Mouse (Mus musculus) midbrain, embryonic 13.5 days (tissue): ENCODE measurements around the gene Klk1b8. TPM values are rescaled to one million over a fixed set of nuclear protein-coding genes. Genes with fewer than 3 reads are reported as not detected.
"Not testable (repeated sequence)": the region's sequence is repeated elsewhere in the genome, so short reads cannot be mapped to it uniquely, and the experiment has no call there.

Source experiments
- ATAC-seq: fragments of 200-750 bp; cut with Nextera tagmentation; 2 replicates; pipeline ENCODE4 v1.8.0; 2017; ENCODE audit warnings: mild to moderate bottlenecking, moderate TSS enrichment, moderate library complexity
- H3K27ac ChIP-seq: fragments of 300-500 bp; sonication (generic); 2 replicates; pipeline ENCODE4 v1.5.1; 2015; ENCODE audit warnings: inconsistent platforms, mild to moderate bottlenecking, moderate library complexity
- H3K27me3 ChIP-seq: fragments of 300-500 bp; sonication (generic); 2 replicates; pipeline ENCODE4 v1.6.1; 2015; ENCODE audit warnings: mild to moderate bottlenecking, inconsistent platforms
- H3K36me3 ChIP-seq: fragments of 300-500 bp; sonication (generic); 2 replicates; pipeline ENCODE4 v1.6.1; 2015; ENCODE audit warnings: mild to moderate bottlenecking, inconsistent platforms
- H3K4me1 ChIP-seq: fragments of 300-500 bp; sonication (generic); replicated peaks from 2 replicates; pipeline ENCODE4 v1.6.1; 2015; ENCODE audit warnings: inconsistent platforms
- H3K4me2 ChIP-seq: fragments of 300-500 bp; sonication (generic); replicated peaks from 2 replicates; pipeline ENCODE4 v1.6.1; 2015; ENCODE audit warnings: moderate library complexity, mild to moderate bottlenecking, inconsistent platforms
- H3K4me3 ChIP-seq: fragments of 300-500 bp; sonication (generic); replicated peaks from 2 replicates; pipeline ENCODE4 v1.5.1; 2015; ENCODE audit warnings: mild to moderate bottlenecking, inconsistent platforms
- H3K9ac ChIP-seq: fragments of 300-500 bp; sonication (generic); replicated peaks from 2 replicates; pipeline ENCODE4 v1.6.1; 2015; ENCODE audit warnings: mild to moderate bottlenecking, inconsistent platforms
- H3K9me3 ChIP-seq: fragments of 300-500 bp; sonication (generic); 2 replicates; pipeline ENCODE4 v1.6.1; 2016; ENCODE audit warnings: mild to moderate bottlenecking, inconsistent platforms
- WGBS: fragments of 180-500 bp; shearing (Covaris S2); methylation state at CpG from one replicate; pipeline ENCODE4 v1.1.7; 2015; 5-methylcytosine and 5-hydroxymethylcytosine counted together
- polyA plus RNA-seq: library from polyadenylated mRNA; unstranded; fragments of >200 nt; fragmentation: Nextera tagmentation; extraction: Ambion mirVana; gene quantifications from 2 replicates; pipeline ENCODE4 v1.2.1, GENCODE M21; 2015

Gene Klk1b8
- polyA plus RNA-seq, 1 experiment from 2014 or later: not detected

DNA sequence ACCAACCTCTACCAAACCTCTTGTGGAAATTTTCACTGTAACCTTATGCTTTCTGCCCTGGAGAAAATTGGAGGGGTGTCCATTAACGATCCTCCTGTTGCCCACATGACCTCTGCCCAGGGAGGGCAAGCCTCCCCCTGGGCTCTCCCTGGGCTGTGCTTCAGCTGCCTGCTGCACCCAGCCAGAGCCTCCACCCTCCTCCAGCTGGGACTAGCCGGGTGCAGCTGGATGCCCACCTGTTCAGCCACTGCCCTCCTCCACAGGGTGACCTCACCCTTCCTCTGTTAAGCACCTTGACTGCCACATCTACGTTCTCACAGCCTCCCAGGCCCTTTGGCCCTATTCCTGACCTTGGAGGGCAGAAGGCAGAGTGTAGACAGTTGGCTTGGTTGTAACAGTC is 15.7 kb upstream of the Klk1b8 start:
- no peak for ATAC-seq
- 64% methylated on average over 3 of the region's 3 CpGs for WGBS
- no peak overlapping the region for H3K4me2 ChIP-seq

DNA sequence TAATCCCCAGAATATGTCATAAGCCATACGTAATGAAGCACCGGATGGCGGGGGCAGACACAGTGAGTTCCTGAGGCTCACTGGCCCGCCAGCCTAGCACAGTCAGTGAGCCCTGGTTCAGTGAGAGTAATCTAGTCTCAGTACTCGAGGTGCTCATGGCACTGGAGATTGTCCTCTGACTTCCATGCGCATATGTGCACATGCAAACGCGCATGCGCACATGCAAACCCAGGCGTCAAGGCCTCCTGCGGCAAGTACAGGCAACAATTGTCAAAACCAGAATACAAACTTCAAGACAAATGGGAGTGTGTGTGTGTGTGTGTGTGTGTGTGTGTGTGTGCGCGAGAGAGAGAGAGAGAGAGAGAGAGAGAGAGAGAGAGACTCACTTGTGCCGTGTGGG is 13.9 kb upstream of the Klk1b8 start:
- Histone ChIP-seq H3K9me3 (no peaks in the 10 kb centered on the region), H3K36me3 (no peaks in the 10 kb centered on the region), H3K27ac (no peak overlapping the region), H3K9ac (no peak overlapping the region), H3K4me1 (no peaks in the 10 kb centered on the region), H3K4me2 (no peak overlapping the region), H3K27me3 (no peaks in the 10 kb centered on the region), H3K4me3 (no peak overlapping the region)
- no peak for ATAC-seq
- 89% methylated on average over 14 of the region's 14 CpGs for WGBS

More for the DNA sequence above, 15.7 kb upstream of the Klk1b8 start:
- Histone ChIP-seq H3K27me3 (no peaks in the 10 kb centered on the region), H3K4me3 (no peak overlapping the region), H3K4me1 (no peaks in the 10 kb centered on the region), H3K36me3 (no peaks in the 10 kb centered on the region), H3K9ac (no peak overlapping the region), H3K27ac (no peak overlapping the region), H3K9me3 (no peaks in the 10 kb centered on the region)

DNA sequence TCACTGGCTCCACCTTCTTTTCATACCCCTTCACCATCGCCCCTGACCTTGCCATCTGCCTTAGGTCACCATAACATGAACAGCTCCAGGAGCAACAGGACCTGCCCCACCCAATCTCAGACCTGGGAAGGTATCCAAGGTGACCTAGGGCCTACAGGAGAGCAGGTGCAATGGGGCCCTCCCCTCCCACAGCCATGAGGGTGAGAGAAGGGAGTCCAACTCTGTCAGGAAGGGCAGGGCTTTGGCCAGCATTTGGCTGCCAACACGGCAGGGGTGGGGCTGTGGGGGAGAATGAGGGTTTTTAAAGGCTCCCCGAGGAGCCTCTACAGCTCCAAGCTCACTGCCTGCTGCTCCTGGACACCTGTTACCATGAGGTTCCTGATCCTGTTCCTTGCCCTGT is 8.2 kb upstream of the Klk1b8 start:
- ATAC-seq, H3K36me3 ChIP-seq, H3K27me3 ChIP-seq, H3K27ac ChIP-seq, H3K9ac ChIP-seq, H3K9me3 ChIP-seq, H3K4me3 ChIP-seq, H3K4me1 ChIP-seq, H3K4me2 ChIP-seq: not testable (repeated sequence)
- 58% methylated on average over 3 of the region's 3 CpGs for WGBS

DNA sequence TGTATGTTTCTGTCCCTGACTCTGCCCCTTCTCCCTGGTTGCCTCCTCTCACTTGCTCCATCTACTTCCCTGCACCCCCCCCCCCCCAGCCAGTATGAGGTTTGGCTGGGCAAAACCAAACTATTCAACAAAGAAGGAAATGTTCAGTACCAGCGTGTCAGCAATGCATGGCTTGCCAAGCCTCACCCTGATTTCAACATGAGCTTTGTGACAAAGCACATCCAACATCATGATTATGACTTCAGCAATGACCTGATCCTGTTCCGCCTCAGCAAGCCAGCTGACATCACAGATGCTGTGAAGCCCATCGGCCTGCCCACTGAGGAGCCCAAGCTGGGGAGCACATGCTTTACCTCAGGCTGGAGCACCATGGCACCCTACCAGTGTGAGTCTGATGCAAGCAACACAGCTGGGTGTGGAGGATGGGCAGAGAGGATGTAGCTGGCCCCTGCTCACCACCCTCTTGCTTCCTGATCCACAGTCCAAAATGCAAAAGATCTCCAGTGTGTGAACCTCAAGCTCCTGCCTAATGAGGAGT is 5.7 kb upstream of the Klk1b8 start:
- no peak overlapping the region for H3K9ac ChIP-seq
- no peak overlapping the region for H3K4me2 ChIP-seq
- no peaks in the 10 kb centered on the region for H3K27me3 ChIP-seq
- no peak overlapping the region for H3K4me3 ChIP-seq
- H3K9me3 ChIP-seq: no peaks in the 10 kb centered on the region
- ATAC-seq: no peak
- no peaks in the 10 kb centered on the region for H3K4me1 ChIP-seq
- H3K36me3 ChIP-seq: no peaks in the 10 kb centered on the region
- WGBS: 89% methylated on average over 3 of the region's 3 CpGs
- no peak overlapping the region for H3K27ac ChIP-seq

DNA sequence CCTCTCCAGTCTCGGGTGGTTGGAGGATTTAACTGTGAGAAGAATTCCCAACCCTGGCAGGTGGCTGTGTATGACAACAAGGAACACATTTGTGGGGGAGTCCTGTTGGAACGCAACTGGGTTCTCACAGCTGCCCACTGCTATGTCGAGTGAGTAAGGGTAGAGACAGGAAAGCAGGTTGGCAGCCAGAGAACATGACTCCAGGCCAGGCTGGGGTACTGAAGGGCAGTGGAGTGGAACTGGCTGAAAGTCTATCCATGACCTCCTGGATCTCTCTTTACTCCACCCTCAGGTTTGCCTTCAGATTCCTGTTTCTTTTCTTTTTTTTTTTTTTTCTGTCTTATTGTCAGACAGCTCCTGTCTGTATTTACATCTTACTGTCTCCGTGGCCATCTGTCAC is 2.2 kb downstream of the Klk1b8 start:
- no peak overlapping the region for H3K4me2 ChIP-seq

DNA sequence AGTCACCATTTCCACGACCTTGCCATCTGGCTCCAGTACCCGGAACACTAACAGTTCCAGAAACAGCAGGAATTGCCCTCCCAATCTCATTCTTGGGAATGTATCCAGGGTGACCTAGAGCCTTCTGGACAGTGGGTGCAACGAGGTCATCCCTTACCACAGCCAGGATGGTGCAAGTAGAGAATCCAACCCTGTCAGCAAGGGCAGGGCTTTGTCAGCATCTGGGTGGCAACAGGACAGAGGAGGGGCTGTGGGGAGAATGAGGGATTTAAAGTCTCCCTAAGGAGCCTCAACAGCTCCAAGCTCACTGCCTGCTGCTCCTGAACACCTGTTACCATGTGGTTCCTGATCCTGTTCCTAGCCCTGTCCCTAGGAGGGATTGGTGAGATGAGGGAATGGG is 16.0 kb downstream of the Klk1b8 start, which contains the start of gene Klk1b1:
Gene Klk1b1 (plus strand): TSS at position 301 of the 400 bp plus-strand sequence.
- Histone ChIP-seq H3K4me2 (no peak within 1 kb of the TSS), H3K9ac (no peak within 1 kb of the TSS), H3K27me3 (no peaks in the 10 kb centered on the region), H3K36me3 (no peaks in the 10 kb centered on the region), H3K4me3 (no peak within 1 kb of the TSS), H3K27ac (no peak within 1 kb of the TSS), H3K9me3 (no peaks in the 10 kb centered on the region), H3K4me1 (no peaks in the 10 kb centered on the region)
- 58% methylated on average over 3 of the region's 3 CpGs for WGBS
- ATAC-seq: no peak

More for the DNA sequence above, 2.2 kb downstream of the Klk1b8 start:
- Histone ChIP-seq H3K4me3 (no peak overlapping the region), H3K4me1 (no peaks in the 10 kb centered on the region), H3K36me3 (no peaks in the 10 kb centered on the region), H3K27ac (no peak overlapping the region), H3K9me3 (no peaks in the 10 kb centered on the region), H3K9ac (no peak overlapping the region), H3K27me3 (no peaks in the 10 kb centered on the region)
- WGBS: 66% methylated on average over 4 of the region's 4 CpGs
- ATAC-seq: no peak

DNA sequence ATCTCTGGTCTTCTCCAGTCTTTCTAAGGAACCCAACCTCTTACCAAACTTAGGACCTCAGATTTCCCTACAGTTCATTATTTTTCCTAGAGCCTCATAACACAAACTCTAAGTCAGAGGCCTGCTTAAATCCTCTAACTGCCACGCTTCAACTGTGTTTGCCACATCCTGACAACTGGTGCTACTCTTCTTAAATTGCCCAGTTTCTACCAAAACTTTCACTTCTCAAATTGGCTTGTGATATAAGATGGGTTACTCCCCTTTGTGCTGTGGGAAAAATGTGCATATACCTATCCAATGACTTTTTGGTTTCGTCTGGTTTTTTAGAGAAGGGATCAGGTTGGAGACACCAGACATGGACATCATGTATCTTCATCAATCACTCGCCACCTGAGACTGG is 16.6 kb downstream of the Klk1b8 start:
- WGBS: 84% methylated on average over 3 of the region's 3 CpGs
- ATAC-seq: no peak

DNA sequence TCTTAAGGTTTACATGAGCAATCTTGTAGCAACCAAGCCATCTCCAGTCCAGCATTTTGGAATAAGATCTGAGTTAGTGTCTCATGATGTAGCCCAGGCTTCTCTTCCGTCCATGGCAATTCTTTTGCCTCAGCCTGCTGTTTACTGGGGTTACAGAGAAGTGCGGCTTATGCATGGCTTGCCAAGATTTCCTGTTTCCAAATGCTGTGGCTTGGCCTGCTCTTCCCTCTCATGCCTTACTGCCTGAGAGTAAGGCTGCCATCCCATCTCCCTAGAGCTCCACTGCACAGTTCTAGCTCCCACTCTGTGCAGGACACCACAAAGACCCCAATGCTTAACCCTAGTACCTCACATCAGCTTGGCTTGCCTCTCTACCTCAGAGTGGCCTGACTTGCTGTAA is 17.1 kb downstream of the Klk1b8 start:
- H3K27ac ChIP-seq: no peak overlapping the region
- WGBS: 93% methylated on average over 2 of the region's 2 CpGs

More for the DNA sequence above, 16.6 kb downstream of the Klk1b8 start:
- no peak overlapping the region for H3K4me3 ChIP-seq
- H3K27ac ChIP-seq: no peak overlapping the region
- H3K4me1 ChIP-seq: no peaks in the 10 kb centered on the region
- no peak overlapping the region for H3K4me2 ChIP-seq
- no peak overlapping the region for H3K9ac ChIP-seq
- no peaks in the 10 kb centered on the region for H3K27me3 ChIP-seq
- no peaks in the 10 kb centered on the region for H3K36me3 ChIP-seq
- H3K9me3 ChIP-seq: no peaks in the 10 kb centered on the region

DNA sequence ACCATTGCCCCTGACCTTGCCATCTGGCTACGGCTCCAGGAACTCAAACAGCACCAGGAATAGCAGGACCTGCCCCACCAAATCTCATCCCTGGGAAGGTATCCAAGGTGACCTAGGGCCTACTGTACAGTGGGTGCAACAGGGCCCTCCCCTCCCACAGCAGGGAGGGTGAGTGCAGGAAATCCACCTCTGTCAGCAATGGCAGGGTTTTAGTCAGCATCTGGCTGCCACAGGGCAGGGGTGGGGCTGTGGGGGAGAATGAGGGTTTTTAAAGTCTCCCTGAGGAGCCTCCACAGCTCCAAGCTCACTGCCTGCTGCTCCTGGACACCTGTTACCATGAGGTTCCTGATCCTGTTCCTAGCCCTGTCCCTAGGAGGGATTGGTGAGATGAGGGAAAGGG is 25.3 kb downstream of the Klk1b8 start, which contains the start of gene Klk1b9:
Gene Klk1b9 (plus strand): TSS at position 301 of the 400 bp plus-strand sequence.
- not testable (repeated sequence) for H3K27ac ChIP-seq, H3K9ac ChIP-seq, ATAC-seq, H3K36me3 ChIP-seq, H3K4me1 ChIP-seq, H3K9me3 ChIP-seq, H3K4me3 ChIP-seq, H3K27me3 ChIP-seq, H3K4me2 ChIP-seq
- 77% methylated on average over 1 of the region's 1 CpGs for WGBS

More for the DNA sequence above, 17.1 kb downstream of the Klk1b8 start:
- no peak for ATAC-seq
- H3K9me3 ChIP-seq: no peaks in the 10 kb centered on the region
- no peak overlapping the region for H3K4me2 ChIP-seq
- H3K9ac ChIP-seq: no peak overlapping the region
- no peaks in the 10 kb centered on the region for H3K4me1 ChIP-seq
- no peaks in the 10 kb centered on the region for H3K27me3 ChIP-seq
- H3K4me3 ChIP-seq: no peak overlapping the region
- H3K36me3 ChIP-seq: no peaks in the 10 kb centered on the region

DNA sequence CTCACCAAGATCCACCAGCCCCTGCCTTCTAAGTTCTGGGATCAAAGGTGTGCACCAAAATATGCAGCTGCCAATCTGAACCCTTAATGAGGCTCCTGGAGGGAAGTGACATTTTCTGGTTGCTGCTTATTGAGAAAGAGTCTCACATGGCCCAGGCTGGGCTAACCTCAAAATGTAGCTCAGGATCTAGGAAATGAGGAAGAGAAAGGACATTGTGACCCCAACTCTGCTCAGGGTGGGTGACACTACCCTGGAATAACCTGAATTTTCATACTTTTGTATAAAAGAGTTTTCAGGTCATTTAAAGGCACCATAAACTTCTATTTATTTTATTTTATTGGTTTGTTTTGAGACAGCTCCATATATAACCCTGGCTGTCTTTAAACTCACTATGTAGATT is 35.2 kb downstream of the Klk1b8 start:
- Histone ChIP-seq H3K4me2 (no peak overlapping the region), H3K27ac (no peak overlapping the region), H3K9ac (no peak overlapping the region), H3K4me3 (no peak overlapping the region), H3K4me1 (no peaks in the 10 kb centered on the region), H3K36me3 (no peaks in the 10 kb centered on the region), H3K9me3 (no peaks in the 10 kb centered on the region), H3K27me3 (no peaks in the 10 kb centered on the region)
- no peak for ATAC-seq

DNA sequence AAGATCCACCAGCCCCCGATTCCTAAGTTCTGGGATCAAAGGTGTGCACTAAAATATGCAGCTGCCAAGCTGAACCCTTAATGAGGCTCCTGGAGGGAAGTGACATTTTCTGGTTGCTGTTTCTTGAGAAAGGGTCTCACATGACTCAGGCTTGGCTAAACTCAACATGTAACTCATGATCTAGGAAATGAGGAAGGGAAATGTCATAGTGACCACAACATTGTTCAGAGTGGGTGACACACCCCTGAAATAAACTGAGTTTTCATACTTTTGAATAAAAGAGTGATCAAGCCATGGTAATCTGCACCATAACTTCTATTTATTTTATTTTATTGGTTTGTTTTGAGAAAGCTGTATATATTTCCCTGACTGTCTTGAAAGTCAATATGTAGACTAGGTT is 44.4 kb downstream of the Klk1b8 start:
- not testable (repeated sequence) for H3K4me2 ChIP-seq, H3K9me3 ChIP-seq, H3K27me3 ChIP-seq, H3K9ac ChIP-seq, H3K36me3 ChIP-seq, ATAC-seq, H3K27ac ChIP-seq, H3K4me1 ChIP-seq, H3K4me3 ChIP-seq
- 76% methylated on average over 1 of the region's 1 CpGs for WGBS

DNA sequence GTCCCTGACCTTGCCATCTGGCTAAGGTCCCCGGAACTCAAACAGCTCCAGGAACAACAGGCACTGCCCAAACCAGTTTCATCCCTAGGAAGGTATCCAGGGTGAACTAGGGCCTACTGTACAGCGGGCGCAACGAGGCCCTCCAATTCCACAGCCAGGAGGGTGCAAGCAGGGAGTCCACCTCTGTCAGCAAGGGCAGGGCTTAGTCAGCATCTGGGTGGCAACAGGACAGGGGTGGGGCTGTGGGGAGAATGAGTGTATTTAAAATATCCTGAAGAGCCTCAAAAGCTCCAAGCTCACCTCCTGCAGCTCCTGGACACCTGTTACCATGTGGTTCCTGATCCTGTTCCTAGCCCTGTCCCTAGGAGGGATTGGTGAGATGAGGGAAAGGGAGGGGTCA is 45.1 kb downstream of the Klk1b8 start, which contains the start of gene Klk1b11:
Gene Klk1b11 (plus strand): TSS at position 301 of the 400 bp plus-strand sequence.
- not testable (repeated sequence) for ATAC-seq, H3K36me3 ChIP-seq, H3K27ac ChIP-seq, H3K4me1 ChIP-seq, H3K9ac ChIP-seq, H3K27me3 ChIP-seq, H3K4me2 ChIP-seq, H3K4me3 ChIP-seq, H3K9me3 ChIP-seq
- 86% methylated on average over 4 of the region's 4 CpGs for WGBS
